Mouse (Mus musculus): ENCODE measurements around the gene Brd3os. TPM values are rescaled to one million over a fixed set of nuclear protein-coding genes. Genes with fewer than 3 reads are reported as not detected.

Gene Brd3os
- total RNA-seq, 2 experiments from 2014 or later = 1.6 to 2.9 TPM

DNA sequence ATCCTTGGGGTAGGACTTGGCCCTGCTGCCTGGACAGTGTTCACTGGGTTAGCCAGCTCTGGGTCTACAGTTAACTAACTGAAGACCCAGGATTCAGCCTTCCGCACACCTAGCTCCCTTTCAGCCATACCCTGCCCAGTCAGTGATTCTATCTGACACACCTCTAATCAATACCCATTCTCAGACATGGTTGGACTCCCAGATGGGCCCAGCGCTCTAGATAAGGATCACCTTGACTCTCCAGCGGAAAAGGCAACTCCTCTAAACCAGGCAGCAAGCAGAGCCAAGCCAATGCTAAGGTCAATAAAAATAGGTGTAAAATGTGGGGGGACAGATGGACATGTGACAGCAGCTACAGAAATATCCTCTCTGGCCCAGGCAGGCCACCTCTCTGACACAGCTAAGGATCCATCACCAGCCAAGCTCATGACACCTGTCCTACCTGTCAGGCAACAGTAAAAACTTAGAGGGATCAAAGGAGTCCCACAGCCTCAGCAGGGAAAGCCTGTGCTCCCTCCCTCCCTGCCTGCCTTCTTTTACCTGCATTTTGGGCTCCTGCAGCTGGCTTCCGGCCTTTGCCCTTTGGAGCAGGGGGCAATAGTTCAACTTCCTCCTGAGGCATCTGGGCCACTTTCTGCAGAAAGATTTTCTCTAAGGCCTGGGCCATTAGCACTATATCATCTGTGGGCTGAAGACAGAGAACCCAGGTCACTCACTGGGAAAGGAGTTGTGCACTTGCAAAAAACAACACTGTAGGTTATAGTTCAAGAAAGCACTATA is 19.9 kb downstream of the Brd3os start:
- DNase-seq (ENCODE audit: low spot score in 2 of 2) = no peak

DNA sequence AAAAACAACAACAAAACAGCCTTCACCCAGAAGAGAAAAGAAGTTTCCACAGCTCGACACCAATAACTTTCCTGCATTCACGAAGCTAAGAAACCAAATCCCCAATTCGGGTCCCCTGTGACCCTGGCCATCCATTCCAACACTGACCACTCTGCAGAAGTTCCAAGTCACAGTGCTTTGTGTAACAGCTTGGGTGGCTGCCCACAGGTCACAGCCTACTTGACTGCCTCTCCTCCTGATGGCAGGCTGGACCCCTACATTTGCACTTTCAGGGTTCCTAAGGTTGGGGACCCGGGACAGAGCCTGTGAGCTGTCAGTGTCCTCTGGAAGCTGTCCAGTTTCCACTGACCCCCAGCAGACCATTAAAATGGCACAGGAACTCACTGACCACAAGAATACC is 20.8 kb downstream of the Brd3os start:
- DNase-seq (ENCODE audit: low spot score in 2 of 2) = no peak

GRCm38 (mm10) chr2:27469292-27469990 is 27.3 kb downstream of the Brd3os start:
- no peak for DNase-seq (ENCODE audit: low spot score in 2 of 2)

GRCm38 (mm10) chr2:27469991-27470355 is 27.8 kb downstream of the Brd3os start:
- no peak for DNase-seq (ENCODE audit: low spot score in 2 of 2)

- DNase-seq (ENCODE audit: low spot score in 2 of 2) = no peak
Observed at GRCm38 (mm10) chr2:27470535-27470934, 28.4 kb downstream of the Brd3os start.

DNA sequence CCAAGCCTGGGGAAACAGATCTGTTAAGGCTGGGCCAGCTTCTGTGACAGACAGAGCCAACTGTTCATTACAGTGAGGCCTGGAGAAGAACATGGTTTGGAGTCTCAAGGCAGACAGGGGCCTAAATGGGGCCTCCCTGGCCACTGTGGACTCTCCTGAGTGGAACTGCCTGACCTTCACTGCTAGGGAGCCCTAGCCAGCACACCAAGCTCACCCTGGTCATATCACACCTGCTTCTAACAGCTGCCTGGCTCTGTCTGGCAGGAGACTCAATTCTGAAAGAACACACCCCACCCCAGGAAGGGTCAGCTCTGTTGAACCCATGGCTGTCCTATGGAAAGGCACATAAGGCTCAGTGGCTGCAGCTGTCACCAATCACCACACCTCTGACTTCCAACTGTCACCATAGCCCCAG is 29.1 kb downstream of the Brd3os start:
- DNase-seq (ENCODE audit: low spot score in 2 of 2) = no peak

DNA sequence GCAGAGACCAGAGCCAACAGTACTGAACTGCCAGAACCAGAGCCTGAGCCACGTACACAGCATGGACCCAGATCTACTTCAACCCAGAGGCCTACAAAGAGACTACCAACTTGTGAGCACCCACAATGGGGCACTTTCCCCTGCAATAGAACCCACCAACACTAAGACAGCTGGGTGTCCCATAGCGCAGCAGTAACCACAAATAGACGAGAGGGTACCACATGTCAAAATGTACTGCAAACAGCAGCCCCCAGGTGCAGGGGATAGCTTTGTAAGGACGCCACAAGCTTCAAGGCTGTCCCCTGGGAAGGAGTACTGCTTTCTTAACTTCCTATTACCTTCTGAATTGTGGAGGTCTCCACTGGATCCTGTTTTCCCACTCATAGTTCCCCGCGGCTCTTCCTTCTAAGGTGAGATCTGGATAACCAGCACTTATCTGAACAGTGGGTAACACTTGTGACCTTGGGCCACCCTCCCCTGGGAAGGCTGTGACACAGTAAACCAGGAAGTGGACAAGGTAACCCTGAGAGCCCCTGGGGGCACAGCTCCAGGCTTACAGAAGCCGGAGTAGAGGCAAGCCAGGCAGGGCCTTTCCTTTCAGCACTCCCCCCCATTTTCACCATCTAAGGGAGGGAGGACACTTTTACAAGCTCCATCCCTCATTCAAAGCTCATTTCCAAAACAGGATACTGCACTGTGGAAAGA is 31.1 kb downstream of the Brd3os start:
- DNase-seq (ENCODE audit: low spot score in 2 of 2) = no peak

DNA sequence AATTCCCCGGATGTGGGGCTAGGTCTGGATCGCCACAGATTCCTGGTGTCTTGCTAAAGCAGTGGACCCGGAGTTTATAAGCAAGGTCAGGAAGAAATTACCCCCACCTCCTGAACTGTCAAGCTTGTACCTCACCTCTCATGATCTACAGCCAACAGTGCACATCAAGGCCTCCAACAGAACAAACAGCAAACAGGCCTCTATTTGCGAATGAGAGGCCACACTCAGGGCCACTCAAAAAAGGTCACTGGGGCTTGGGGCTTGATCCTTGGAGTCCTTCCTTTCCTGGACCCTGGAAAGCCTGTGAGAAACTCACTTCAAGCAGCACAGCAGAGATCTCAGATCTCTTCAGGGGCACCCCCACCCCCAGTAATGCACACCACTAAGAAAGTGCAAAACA is 31.8 kb downstream of the Brd3os start:
- no peak for DNase-seq (ENCODE audit: low spot score in 2 of 2)

GRCm38 (mm10) chr2:27474621-27475484 is 32.7 kb downstream of the Brd3os start:
- peak in 1 of 2 experiments; percentile 69 for DNase-seq (ENCODE audit: low spot score in 2 of 2)

- DNase-seq (ENCODE audit: low spot score in 2 of 2) = peak; percentile 86 to 93
Observed at GRCm38 (mm10) chr2:27475495-27476302, 33.6 kb downstream of the Brd3os start.

GRCm38 (mm10) chr2:27476303-27477192 is 34.4 kb downstream of the Brd3os start:
- DNase-seq (ENCODE audit: low spot score in 2 of 2) = no peak

DNA sequence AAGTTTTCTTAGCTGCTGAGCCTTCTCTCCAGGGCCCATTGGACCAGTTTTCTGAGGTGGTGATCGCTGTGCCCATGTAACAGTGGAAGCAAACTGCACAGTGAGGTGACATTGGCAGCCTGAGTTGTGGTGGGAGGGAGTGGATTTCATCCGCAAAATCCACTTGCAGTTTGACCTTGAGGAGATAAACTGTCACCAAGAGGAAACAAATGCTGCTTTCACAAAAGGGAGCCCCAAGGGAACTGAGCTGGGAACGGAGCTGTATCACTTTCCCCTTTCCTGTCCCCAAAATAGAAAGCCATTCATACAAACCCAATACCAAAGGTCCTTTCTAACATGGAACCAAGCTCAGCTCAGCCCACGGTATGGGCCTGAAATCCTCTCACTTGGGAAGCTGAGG is 37.7 kb downstream of the Brd3os start:
- DNase-seq (ENCODE audit: low spot score in 2 of 2) = no peak

DNA sequence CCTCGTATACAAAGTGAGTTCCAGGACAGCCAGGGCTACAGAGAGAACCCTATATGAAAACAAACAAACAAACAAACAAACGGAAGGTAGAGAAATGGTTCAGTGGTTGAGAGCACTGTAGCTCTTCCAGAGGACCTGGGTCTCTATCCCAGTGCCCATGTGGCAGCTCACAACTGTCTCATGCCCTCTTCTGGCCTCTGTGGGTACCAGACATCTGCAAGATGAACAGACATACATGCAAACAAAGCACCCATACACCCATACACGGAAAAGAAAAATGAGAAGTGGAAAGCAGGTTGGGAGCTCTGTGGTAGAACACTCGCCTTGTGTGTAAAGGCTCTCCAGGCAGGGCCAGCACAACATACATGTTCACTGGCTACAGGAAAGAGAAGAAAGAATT is 38.2 kb downstream of the Brd3os start:
- no peak for DNase-seq (ENCODE audit: low spot score in 2 of 2)

- DNase-seq (ENCODE audit: low spot score in 2 of 2) = no peak
Observed at GRCm38 (mm10) chr2:27482265-27482861, 40.2 kb downstream of the Brd3os start.

- no peak for DNase-seq (ENCODE audit: low spot score in 2 of 2)
Observed at GRCm38 (mm10) chr2:27486725-27487124, 44.6 kb downstream of the Brd3os start.

DNA sequence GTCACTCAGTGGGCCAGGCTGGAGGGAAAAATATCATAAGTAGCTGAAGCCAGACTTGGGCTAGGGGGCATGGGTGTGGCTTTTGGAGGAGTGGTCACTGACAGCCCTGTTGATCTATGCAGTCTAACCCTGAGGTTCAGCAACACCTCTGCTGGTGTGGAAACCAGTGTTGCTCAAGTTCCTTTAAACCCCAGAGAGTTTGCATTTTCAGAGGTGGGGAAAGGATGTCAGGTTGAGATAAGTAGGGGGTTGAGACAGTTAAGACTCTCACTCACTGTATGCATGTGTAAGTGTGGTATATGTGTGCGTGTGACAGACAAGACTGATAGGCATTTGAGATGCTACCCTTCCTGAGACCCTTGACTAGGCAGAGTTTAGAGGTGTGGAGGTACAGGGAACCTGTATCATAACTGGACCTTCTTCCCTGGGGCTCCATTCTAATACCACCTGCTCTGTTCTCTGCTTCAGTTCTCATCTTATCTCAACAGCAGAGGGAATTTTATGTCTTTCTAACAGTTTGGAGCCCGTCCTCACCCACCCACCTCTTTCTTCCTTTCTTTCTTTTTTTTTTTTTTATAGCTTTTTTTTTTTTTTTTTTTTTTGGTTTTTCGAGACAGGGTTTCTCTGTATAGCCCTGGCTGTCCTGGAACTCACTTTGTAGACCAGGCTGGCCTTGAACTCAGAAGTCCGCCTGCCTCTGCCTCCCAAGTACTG is 45.4 kb downstream of the Brd3os start:
- DNase-seq (ENCODE audit: low spot score in 2 of 2) = no peak

DNA sequence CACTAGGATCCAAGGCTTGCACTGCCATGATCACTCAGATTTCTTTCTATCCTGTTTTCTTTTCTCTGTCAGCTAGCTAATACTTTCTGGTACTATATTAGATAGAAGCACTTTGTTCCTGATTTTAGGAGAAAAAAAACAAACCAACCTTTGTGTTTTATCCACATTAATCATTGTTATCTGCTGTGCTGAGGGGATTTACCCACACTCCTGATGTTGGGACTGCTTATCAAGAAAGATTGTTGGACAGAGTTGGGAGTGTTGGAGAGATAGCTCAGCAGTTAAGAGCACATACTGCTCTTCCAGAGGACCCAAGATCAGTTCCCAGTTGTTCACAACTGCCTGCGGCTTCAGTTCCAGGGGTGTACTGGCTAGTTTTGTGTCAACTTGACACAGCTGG is 46.2 kb downstream of the Brd3os start:
- DNase-seq (ENCODE audit: low spot score in 2 of 2) = no peak

DNA sequence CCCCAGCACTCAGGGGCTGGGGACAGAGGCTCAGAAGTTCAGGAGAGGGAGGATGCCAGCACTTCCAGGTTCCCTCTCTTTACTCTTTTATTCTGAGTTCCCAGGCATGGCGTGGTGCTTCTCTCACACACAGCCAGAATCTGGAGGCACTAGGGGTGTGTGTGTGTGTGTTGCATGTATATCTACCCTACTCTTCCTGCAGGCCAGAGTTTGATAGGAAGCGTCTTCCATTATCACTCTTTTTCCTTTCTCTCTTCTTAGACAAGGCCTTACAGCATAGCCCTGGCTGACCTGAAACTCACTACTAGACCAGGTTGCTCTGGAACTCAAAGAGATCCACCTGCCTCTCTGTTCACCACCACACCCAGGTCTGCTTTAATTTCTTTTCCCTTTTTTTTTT is 48.8 kb downstream of the Brd3os start:
- no peak for DNase-seq (ENCODE audit: low spot score in 2 of 2)
